Mouse (Mus musculus): ENCODE measurements around the gene Trim41. TPM values are rescaled to one million over a fixed set of nuclear protein-coding genes. Genes with fewer than 3 reads are reported as not detected.
A peak's percentile ranks its signal among the peaks of the same experiment; 100 is the strongest.
"Not testable (repeated sequence)": the region's sequence is repeated elsewhere in the genome, so short reads cannot be mapped to it uniquely, and the experiment has no call there.

Gene Trim41
- polyA plus RNA-seq, 1 experiment from 2014 or later: 6.3 TPM

DNA sequence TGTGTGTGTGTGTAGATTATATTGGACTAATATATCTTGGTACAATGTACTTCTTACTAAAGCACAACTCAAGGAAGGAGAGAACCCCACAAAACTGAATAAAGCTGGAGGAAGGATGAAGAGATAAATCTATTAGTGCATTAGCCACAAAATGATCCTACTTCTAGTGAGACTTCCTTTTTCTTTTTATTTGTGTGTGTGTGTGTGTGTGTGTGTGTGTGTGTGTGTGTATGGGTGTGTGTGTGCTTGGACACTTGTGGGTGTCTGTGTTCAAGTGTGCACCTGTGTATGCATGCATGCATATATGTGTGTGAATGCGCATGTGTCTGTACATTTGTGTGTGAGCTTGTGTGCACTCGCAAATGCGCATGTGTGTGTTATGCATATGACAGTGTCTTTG is 24.0 kb downstream of the Trim41 start:
- DNase-seq (no peak), ATAC-seq (ENCODE audit: low FRiP score, low TSS enrichment) (no peak)
- H3K27me3 ChIP-seq (ENCODE audit: control insufficient read depth, insufficient read depth, low read length): no peaks in the 10 kb centered on the region
- no peak overlapping the region for H3K4me3 ChIP-seq (replicated peaks; ENCODE audit: low read depth, low read length)
- no peak overlapping the region for H3K27ac ChIP-seq (replicated peaks; ENCODE audit: low read depth, low read length)
- WGBS: 97% methylated on average over 3 of the region's 3 CpGs
- H3K4me1 ChIP-seq (ENCODE audit: control insufficient read depth, insufficient read depth, low read length): no peaks in the 10 kb centered on the region
- H3K9me3 ChIP-seq (ENCODE audit: control insufficient read depth, low read length): no peaks in the 10 kb centered on the region
- no peak overlapping the region for H3K9ac ChIP-seq (replicated peaks; ENCODE audit: low read length)
- H3K36me3 ChIP-seq (ENCODE audit: control insufficient read depth, insufficient read depth, low read length): no peaks in the 10 kb centered on the region
- no peak overlapping the region for H3K4me2 ChIP-seq (ENCODE audit: low read length)

- H3K4me1 ChIP-seq (ENCODE audit: control insufficient read depth, insufficient read depth, low read length); H3K27ac ChIP-seq (replicated peaks; ENCODE audit: low read depth, low read length); ATAC-seq (ENCODE audit: low FRiP score, low TSS enrichment); H3K9ac ChIP-seq (replicated peaks; ENCODE audit: low read length); H3K36me3 ChIP-seq (ENCODE audit: control insufficient read depth, insufficient read depth, low read length); H3K4me2 ChIP-seq (ENCODE audit: low read length); H3K27me3 ChIP-seq (ENCODE audit: control insufficient read depth, insufficient read depth, low read length); DNase-seq; H3K4me3 ChIP-seq (replicated peaks; ENCODE audit: low read depth, low read length); H3K9me3 ChIP-seq (ENCODE audit: control insufficient read depth, low read length): not testable (repeated sequence)
- WGBS: 87% methylated on average over 9 of the region's 9 CpGs
Observed at GRCm38 (mm10) chr11:48791894-48792293, 25.3 kb downstream of the Trim41 start.

DNA sequence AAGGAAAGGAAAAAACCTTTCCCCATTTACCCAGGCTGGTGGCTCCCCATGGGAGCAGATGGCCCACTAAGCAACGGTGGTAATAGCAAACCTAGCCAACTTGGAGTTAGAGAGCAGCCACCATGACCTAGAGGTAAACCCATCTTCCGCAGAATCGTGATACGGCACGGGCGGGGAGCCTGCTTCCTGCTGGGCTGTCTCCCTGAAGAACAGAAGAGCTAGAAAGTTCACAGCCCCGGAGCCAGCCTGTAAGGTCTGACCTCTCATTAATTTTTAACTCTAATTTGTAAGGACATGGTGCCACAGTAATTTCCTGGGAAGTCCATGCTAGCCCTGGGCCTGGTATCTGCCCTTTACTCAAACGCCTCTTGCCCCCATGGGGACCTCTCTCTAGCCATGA is 26.2 kb downstream of the Trim41 start:
- no peak overlapping the region for H3K4me3 ChIP-seq (replicated peaks; ENCODE audit: low read depth, low read length)
- no peaks in the 10 kb centered on the region for H3K27me3 ChIP-seq (ENCODE audit: control insufficient read depth, insufficient read depth, low read length)
- no peak overlapping the region for H3K27ac ChIP-seq (replicated peaks; ENCODE audit: low read depth, low read length)
- no peak overlapping the region for H3K4me2 ChIP-seq (ENCODE audit: low read length)
- ATAC-seq (ENCODE audit: low FRiP score, low TSS enrichment) (no peak), DNase-seq (no peak)
- H3K4me1 ChIP-seq (ENCODE audit: control insufficient read depth, insufficient read depth, low read length): no peaks in the 10 kb centered on the region
- no peaks in the 10 kb centered on the region for H3K9me3 ChIP-seq (ENCODE audit: control insufficient read depth, low read length)
- H3K9ac ChIP-seq (replicated peaks; ENCODE audit: low read length): no peak overlapping the region
- H3K36me3 ChIP-seq (ENCODE audit: control insufficient read depth, insufficient read depth, low read length): no peaks in the 10 kb centered on the region
- WGBS: 71% methylated on average over 8 of the region's 8 CpGs

- Histone ChIP-seq H3K9ac (replicated peaks; ENCODE audit: low read length) (0 out of 2 replicates have a peak overlapping the region, but pooled peaks have one; percentile 31), H3K27ac (replicated peaks; ENCODE audit: low read depth, low read length) (no peak overlapping the region), H3K9me3 (ENCODE audit: control insufficient read depth, low read length) (no peaks in the 10 kb centered on the region), H3K27me3 (ENCODE audit: control insufficient read depth, insufficient read depth, low read length) (no peaks in the 10 kb centered on the region), H3K36me3 (ENCODE audit: control insufficient read depth, insufficient read depth, low read length) (no peaks in the 10 kb centered on the region), H3K4me1 (ENCODE audit: control insufficient read depth, insufficient read depth, low read length) (no peaks in the 10 kb centered on the region), H3K4me2 (ENCODE audit: low read length) (peak overlapping the region; percentile 43), H3K4me3 (replicated peaks; ENCODE audit: low read depth, low read length) (0 out of 2 replicates have a peak overlapping the region, but pooled peaks have one; percentile 13)
- DNase-seq (peak; percentile 92), ATAC-seq (ENCODE audit: low FRiP score, low TSS enrichment) (peak; percentile 64; the same call in 1 of the 2 replicates)
- WGBS: 17% methylated on average over 20 of the region's 20 CpGs
Observed at GRCm38 (mm10) chr11:48789973-48790823, 27.0 kb downstream of the Trim41 start.

- WGBS: 86% methylated on average over 5 of the region's 5 CpGs
- Histone ChIP-seq H3K27me3 (ENCODE audit: control insufficient read depth, insufficient read depth, low read length) (no peaks in the 10 kb centered on the region), H3K4me1 (ENCODE audit: control insufficient read depth, insufficient read depth, low read length) (no peaks in the 10 kb centered on the region), H3K9me3 (ENCODE audit: control insufficient read depth, low read length) (no peaks in the 10 kb centered on the region), H3K27ac (replicated peaks; ENCODE audit: low read depth, low read length) (no peak overlapping the region), H3K4me2 (ENCODE audit: low read length) (no peak overlapping the region), H3K36me3 (ENCODE audit: control insufficient read depth, insufficient read depth, low read length) (no peaks in the 10 kb centered on the region), H3K9ac (replicated peaks; ENCODE audit: low read length) (no peak overlapping the region), H3K4me3 (replicated peaks; ENCODE audit: low read depth, low read length) (no peak overlapping the region)
- DNase-seq (no peak), ATAC-seq (ENCODE audit: low FRiP score, low TSS enrichment) (no peak)
Observed at GRCm38 (mm10) chr11:48789215-48789614, 27.9 kb downstream of the Trim41 start.

DNA sequence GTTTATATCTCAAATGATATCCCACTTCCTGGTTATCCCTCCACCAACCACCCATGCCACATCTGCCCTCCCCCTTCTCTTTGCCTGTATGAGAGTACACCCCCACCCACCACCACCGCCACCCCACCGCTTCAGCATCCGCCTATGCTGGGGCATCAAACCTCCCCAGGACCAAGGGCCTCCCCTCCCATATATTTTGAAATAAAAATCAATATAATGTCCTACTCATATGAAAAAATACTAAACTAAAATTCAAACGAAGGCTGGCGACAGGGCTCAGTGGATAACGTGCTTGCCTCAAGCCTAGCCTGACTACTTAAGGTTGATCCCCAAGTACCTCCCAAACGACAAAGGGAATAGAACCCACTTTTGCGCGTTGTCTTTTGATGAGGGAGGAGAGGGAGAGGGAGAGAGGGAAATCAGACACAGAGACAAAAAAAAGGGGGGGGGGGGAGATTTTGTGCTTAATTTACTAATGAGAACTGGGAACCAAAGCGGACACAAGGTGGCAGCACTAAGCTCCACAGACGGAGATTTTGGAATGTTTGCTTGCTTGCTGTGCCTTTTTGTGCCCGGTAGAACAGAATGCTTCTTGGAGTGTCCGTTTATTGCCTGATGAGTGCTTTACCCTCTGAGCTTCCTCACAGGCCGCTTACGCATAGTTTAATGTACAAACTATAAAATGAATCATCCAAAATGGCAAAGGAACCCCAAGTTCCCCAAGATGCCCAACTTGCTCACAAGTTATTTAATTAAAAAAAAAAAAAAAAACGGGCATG is 28.7 kb downstream of the Trim41 start:
- peak; percentile 87 for ATAC-seq (ENCODE audit: low FRiP score, low TSS enrichment)
- no peaks in the 10 kb centered on the region for H3K36me3 ChIP-seq (ENCODE audit: control insufficient read depth, insufficient read depth, low read length)
- peak overlapping the region; percentile 59 for H3K4me2 ChIP-seq (ENCODE audit: low read length)
- H3K9ac ChIP-seq (replicated peaks; ENCODE audit: low read length): peak overlapping the region; percentile 48; the same call in 1 of the 2 replicates
- 6% methylated on average over 16 of the region's 16 CpGs for WGBS
- no peaks in the 10 kb centered on the region for H3K9me3 ChIP-seq (ENCODE audit: control insufficient read depth, low read length)
- no peaks in the 10 kb centered on the region for H3K4me1 ChIP-seq (ENCODE audit: control insufficient read depth, insufficient read depth, low read length)
- peak overlapping the region; percentile 20; the same call in 1 of the 2 replicates for H3K27ac ChIP-seq (replicated peaks; ENCODE audit: low read depth, low read length)
- peak; percentile 90 for DNase-seq
- H3K27me3 ChIP-seq (ENCODE audit: control insufficient read depth, insufficient read depth, low read length): no peaks in the 10 kb centered on the region
- H3K4me3 ChIP-seq (replicated peaks; ENCODE audit: low read depth, low read length): peak overlapping the region; percentile 39

- Histone ChIP-seq H3K4me1 (ENCODE audit: control insufficient read depth, insufficient read depth, low read length) (no peaks in the 10 kb centered on the region), H3K4me2 (ENCODE audit: low read length) (peak overlapping the region; percentile 59), H3K4me3 (replicated peaks; ENCODE audit: low read depth, low read length) (peak overlapping the region; percentile 39), H3K27me3 (ENCODE audit: control insufficient read depth, insufficient read depth, low read length) (no peaks in the 10 kb centered on the region), H3K36me3 (ENCODE audit: control insufficient read depth, insufficient read depth, low read length) (no peaks in the 10 kb centered on the region), H3K9ac (replicated peaks; ENCODE audit: low read length) (no peak overlapping the region), H3K27ac (replicated peaks; ENCODE audit: low read depth, low read length) (peak overlapping the region; percentile 20; the same call in 1 of the 2 replicates), H3K9me3 (ENCODE audit: control insufficient read depth, low read length) (no peaks in the 10 kb centered on the region)
- ATAC-seq (ENCODE audit: low FRiP score, low TSS enrichment) (peak; percentile 76), DNase-seq (peak; percentile 74)
- WGBS: 48% methylated on average over 10 of the region's 10 CpGs
Observed at GRCm38 (mm10) chr11:48787455-48788211, 29.5 kb downstream of the Trim41 start.

DNA sequence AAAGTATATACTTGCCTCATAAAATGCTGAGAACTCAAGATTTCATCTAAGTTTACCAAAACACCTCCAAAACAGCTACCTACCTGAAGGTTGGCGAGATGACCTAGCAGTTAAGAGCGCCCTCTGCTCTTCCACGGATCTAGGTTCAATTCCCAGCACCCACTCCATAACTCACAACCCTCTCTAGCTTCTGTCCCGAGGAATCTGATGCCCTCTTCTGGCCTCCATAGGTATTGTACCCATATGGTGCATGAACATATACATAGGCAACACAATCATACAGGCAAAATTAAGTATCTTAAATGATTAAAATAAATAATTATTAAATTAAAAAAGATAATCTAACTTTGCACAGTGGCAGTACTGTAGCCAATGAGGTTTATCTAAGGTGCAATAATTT is 34.9 kb downstream of the Trim41 start:
- ATAC-seq (ENCODE audit: low FRiP score, low TSS enrichment) (no peak), DNase-seq (no peak)
- Histone ChIP-seq H3K36me3 (ENCODE audit: control insufficient read depth, insufficient read depth, low read length) (no peaks in the 10 kb centered on the region), H3K4me3 (replicated peaks; ENCODE audit: low read depth, low read length) (no peak overlapping the region), H3K4me2 (ENCODE audit: low read length) (no peak overlapping the region), H3K27ac (replicated peaks; ENCODE audit: low read depth, low read length) (no peak overlapping the region), H3K27me3 (ENCODE audit: control insufficient read depth, insufficient read depth, low read length) (no peaks in the 10 kb centered on the region), H3K9ac (replicated peaks; ENCODE audit: low read length) (no peak overlapping the region), H3K9me3 (ENCODE audit: control insufficient read depth, low read length) (no peaks in the 10 kb centered on the region), H3K4me1 (ENCODE audit: control insufficient read depth, insufficient read depth, low read length) (no peaks in the 10 kb centered on the region)
- WGBS: 81% methylated on average over 4 of the region's 4 CpGs

All from midbrain, embryonic 14.5 days (tissue).